Mouse (Mus musculus): Measurements from ENCODE around the gene Tbx10. TPM values are rescaled to one million over a fixed set of nuclear protein-coding genes. Genes with fewer than 3 reads are reported as not detected.
"Not testable (repeated sequence)": the region's sequence is repeated elsewhere in the genome, so short reads cannot be mapped to it uniquely, and the experiment has no call there.

Tbx10 gene
- polyA plus RNA-seq, 1 experiment from 2014 or later, result not detected

GRCm38 (mm10) chr19:4036327-4037045 lies 43.9 kb downstream of the Tbx10 start:
- Histone ChIP-seq H3K9me3 (replicated peaks) (no peaks in the 10 kb centered on the region), H3K27me3 (no peaks in the 10 kb centered on the region), H3K36me3 (ENCODE audit: poor library complexity, severe bottlenecking) (0 out of 2 replicates have a peak, but pooled peaks cover 4% of the 10 kb centered on the region), H3K4me1 (peaks cover 18% of the 10 kb centered on the region), H3K9ac (no peak overlapping the region), H3K4me3 (no peak overlapping the region), H3K4me2 (peak overlapping the region; percentile 16; the same call in 1 of the 2 replicates), H3K27ac (no peak overlapping the region)
- 88% methylated on average over 12 of the region's 12 CpGs for WGBS
- ATAC-seq, result no peak

GRCm38 (mm10) chr19:4037154-4037787 lies 44.7 kb downstream of the Tbx10 start:
- 0 out of 2 replicates have a peak, but pooled peaks have one; percentile 38 for ATAC-seq
- 17% methylated on average over 8 of the region's 8 CpGs for WGBS

GRCm38 (mm10) chr19:4037788-4038232 lies 45.3 kb downstream of the Tbx10 start, which contains the start of gene Gstp1:
Gene Gstp1, minus strand, starts transcription at chr19:4037985.
- Histone ChIP-seq H3K9me3 (replicated peaks) (no peaks in the 10 kb centered on the region), H3K4me1 (peaks cover 18% of the 10 kb centered on the region), H3K9ac (peak within 1 kb of the TSS; percentile 79), H3K4me2 (peak within 1 kb of the TSS; percentile 80), H3K4me3 (peak within 1 kb of the TSS; percentile 67), H3K27me3 (no peaks in the 10 kb centered on the region), H3K36me3 (ENCODE audit: poor library complexity, severe bottlenecking) (0 out of 2 replicates have a peak, but pooled peaks cover 4% of the 10 kb centered on the region), H3K27ac (peak within 1 kb of the TSS; percentile 49; the same call in 1 of the 2 replicates)
- ATAC-seq, result peak; percentile 85
- WGBS, result 0% methylated on average over 26 of the region's 26 CpGs

More at GRCm38 (mm10) chr19:4037154-4037787, 44.7 kb downstream of the Tbx10 start:
- not testable (repeated sequence) for H3K27me3 ChIP-seq; H3K36me3 ChIP-seq (ENCODE audit: poor library complexity, severe bottlenecking); H3K9me3 ChIP-seq (replicated peaks)
- H3K4me1 ChIP-seq, result peaks cover 18% of the 10 kb centered on the region
- peak overlapping the region; percentile 67 for H3K4me3 ChIP-seq
- H3K4me2 ChIP-seq, result peak overlapping the region; percentile 80
- peak overlapping the region; percentile 79 for H3K9ac ChIP-seq
- H3K27ac ChIP-seq, result peak overlapping the region; percentile 49; the same call in 1 of the 2 replicates

GRCm38 (mm10) chr19:4040941-4041340 lies 48.4 kb downstream of the Tbx10 start:
- WGBS, result 82% methylated on average over 5 of the region's 5 CpGs
- not testable (repeated sequence) for H3K27ac ChIP-seq; ATAC-seq; H3K4me3 ChIP-seq; H3K9ac ChIP-seq; H3K9me3 ChIP-seq (replicated peaks); H3K27me3 ChIP-seq; H3K4me2 ChIP-seq; H3K36me3 ChIP-seq (ENCODE audit: poor library complexity, severe bottlenecking)
- peaks cover 18% of the 10 kb centered on the region for H3K4me1 ChIP-seq

- H3K9me3 ChIP-seq (replicated peaks); ATAC-seq; H3K27me3 ChIP-seq; H3K4me2 ChIP-seq; H3K4me3 ChIP-seq; H3K9ac ChIP-seq; H3K27ac ChIP-seq; H3K36me3 ChIP-seq (ENCODE audit: poor library complexity, severe bottlenecking): not testable (repeated sequence)
- 93% methylated on average over 4 of the region's 4 CpGs for WGBS
- peaks cover 16% of the 10 kb centered on the region for H3K4me1 ChIP-seq
Measured at GRCm38 (mm10) chr19:4041500-4041899, 48.9 kb downstream of the Tbx10 start.

GRCm38 (mm10) chr19:4042124-4042523 lies 49.6 kb downstream of the Tbx10 start:
- WGBS, result 76% methylated on average over 14 of the region's 14 CpGs
- no peak overlapping the region for H3K4me3 ChIP-seq
- H3K4me1 ChIP-seq, result peaks cover 14% of the 10 kb centered on the region
- H3K9me3 ChIP-seq (replicated peaks), result no peaks in the 10 kb centered on the region
- no peak overlapping the region for H3K9ac ChIP-seq
- H3K27ac ChIP-seq, result no peak overlapping the region
- H3K27me3 ChIP-seq, result no peaks in the 10 kb centered on the region
- H3K36me3 ChIP-seq (ENCODE audit: poor library complexity, severe bottlenecking), result no peaks in the 10 kb centered on the region
- no peak for ATAC-seq
- H3K4me2 ChIP-seq, result no peak overlapping the region

- H3K4me1 ChIP-seq; H3K36me3 ChIP-seq (ENCODE audit: poor library complexity, severe bottlenecking); H3K4me2 ChIP-seq; H3K27me3 ChIP-seq; ATAC-seq; H3K27ac ChIP-seq; H3K9me3 ChIP-seq (replicated peaks); H3K9ac ChIP-seq; H3K4me3 ChIP-seq: not testable (repeated sequence)
- WGBS, result 90% methylated on average over 5 of the region's 5 CpGs
Measured at GRCm38 (mm10) chr19:4044109-4044508, 51.6 kb downstream of the Tbx10 start.

GRCm38 (mm10) chr19:4045966-4046865 lies 53.7 kb downstream of the Tbx10 start, which contains the start of gene Gstp2:
Gene Gstp2, minus strand, starts transcription at chr19:4046023.
- no peak for ATAC-seq
- Histone ChIP-seq H3K4me2 (no peak within 1 kb of the TSS; the same call in 1 of the 2 replicates), H3K27ac (no peak within 1 kb of the TSS)

GRCm38 (mm10) chr19:4046866-4047254 lies 54.3 kb downstream of the Tbx10 start:
- Histone ChIP-seq H3K27me3 (no peaks in the 10 kb centered on the region), H3K4me2 (no peak overlapping the region), H3K27ac (no peak overlapping the region), H3K36me3 (ENCODE audit: poor library complexity, severe bottlenecking) (no peaks in the 10 kb centered on the region), H3K9ac (no peak overlapping the region), H3K4me3 (no peak overlapping the region), H3K9me3 (replicated peaks) (peaks cover 5% of the 10 kb centered on the region; the same call in 1 of the 2 replicates), H3K4me1 (0 out of 2 replicates have a peak, but pooled peaks cover 4% of the 10 kb centered on the region)
- WGBS, result 82% methylated on average over 8 of the region's 8 CpGs
- no peak for ATAC-seq

More at GRCm38 (mm10) chr19:4045966-4046865, 53.7 kb downstream of the Tbx10 start, which contains the start of gene Gstp2:
- Histone ChIP-seq H3K9ac (no peak within 1 kb of the TSS), H3K4me3 (no peak within 1 kb of the TSS), H3K27me3 (no peaks in the 10 kb centered on the region), H3K36me3 (ENCODE audit: poor library complexity, severe bottlenecking) (no peaks in the 10 kb centered on the region), H3K4me1 (0 out of 2 replicates have a peak, but pooled peaks cover 4% of the 10 kb centered on the region), H3K9me3 (replicated peaks) (peaks cover 3% of the 10 kb centered on the region; the same call in 1 of the 2 replicates)
- 51% methylated on average over 16 of the region's 16 CpGs for WGBS

GRCm38 (mm10) chr19:4047859-4048258 lies 55.3 kb downstream of the Tbx10 start:
- WGBS, result 15% methylated on average over 4 of the region's 4 CpGs
- Histone ChIP-seq H3K36me3 (ENCODE audit: poor library complexity, severe bottlenecking) (no peaks in the 10 kb centered on the region), H3K9me3 (replicated peaks) (peaks cover 5% of the 10 kb centered on the region; the same call in 1 of the 2 replicates), H3K4me1 (0 out of 2 replicates have a peak, but pooled peaks cover 4% of the 10 kb centered on the region), H3K9ac (no peak overlapping the region), H3K27me3 (no peaks in the 10 kb centered on the region), H3K4me2 (no peak overlapping the region), H3K4me3 (no peak overlapping the region), H3K27ac (no peak overlapping the region)
- no peak for ATAC-seq

- not testable (repeated sequence) for H3K4me1 ChIP-seq; ATAC-seq; H3K4me3 ChIP-seq; H3K4me2 ChIP-seq; H3K9me3 ChIP-seq (replicated peaks); H3K27ac ChIP-seq; H3K9ac ChIP-seq; H3K27me3 ChIP-seq; H3K36me3 ChIP-seq (ENCODE audit: poor library complexity, severe bottlenecking)
- 79% methylated on average over 5 of the region's 5 CpGs for WGBS
Measured at GRCm38 (mm10) chr19:4049069-4049468, 56.5 kb downstream of the Tbx10 start.

Measured in forebrain, embryonic 13.5 days (tissue).